Mouse (Mus musculus): ENCODE results near the gene Vtcn1. TPM values are rescaled to one million over a fixed set of nuclear protein-coding genes. Genes with fewer than 3 reads are reported as not detected.

Gene Vtcn1
- polyA plus RNA-seq, 1 experiment from 2014 or later = 0.37 TPM

DNA sequence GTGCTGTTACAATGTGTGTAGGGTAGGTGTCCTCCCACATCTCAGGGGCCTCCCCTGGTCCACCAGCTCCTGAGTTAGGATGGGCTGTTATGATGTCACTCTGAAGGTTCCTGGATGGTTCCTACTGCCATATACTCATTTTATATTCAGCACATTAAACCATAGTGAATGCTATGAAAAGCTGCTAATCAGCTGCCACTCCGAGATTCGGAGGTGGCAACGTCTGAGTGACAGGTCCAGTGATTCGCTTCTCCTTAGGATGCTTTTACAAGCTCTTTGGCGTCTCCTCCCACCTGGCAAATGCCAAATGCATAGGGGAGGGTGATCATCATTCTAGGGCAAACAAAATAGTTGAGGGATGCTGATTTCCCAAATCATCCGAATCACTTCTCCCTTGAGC lies 70.2 kb downstream of the Vtcn1 start:
- Histone ChIP-seq H3K4me1 (replicated peaks) (no peaks in the 10 kb centered on the region), H3K27me3 (no peaks in the 10 kb centered on the region), H3K27ac (no peak overlapping the region), H3K9me3 (replicated peaks) (no peaks in the 10 kb centered on the region), H3K4me2 (no peak overlapping the region), H3K4me3 (no peak overlapping the region), H3K9ac (no peak overlapping the region), H3K36me3 (no peaks in the 10 kb centered on the region)
- ATAC-seq (replicated peaks; ENCODE audit: insufficient number of reproducible peaks, insufficient read depth, low FRiP score, low read depth) = no peak
- 83% methylated on average over 6 of the region's 6 CpGs for WGBS

DNA sequence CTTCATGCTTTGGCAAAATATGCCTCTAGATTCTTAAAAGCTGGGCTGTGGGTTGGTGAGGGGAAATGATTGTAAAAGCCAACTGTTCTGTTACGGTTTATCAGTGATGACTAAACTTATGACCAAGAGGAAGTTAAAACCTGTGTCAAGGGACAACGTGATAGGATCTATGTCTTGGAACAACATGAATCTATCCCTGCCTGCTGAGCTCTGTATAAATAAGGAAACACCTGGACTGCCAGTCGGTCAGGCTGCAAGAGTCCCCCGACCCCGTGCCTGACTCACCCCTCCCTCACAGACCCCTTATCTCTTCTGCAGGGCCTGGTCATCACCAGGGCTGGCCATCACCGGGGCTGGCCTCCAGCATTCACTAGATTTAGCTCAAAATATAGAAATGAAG lies 80.9 kb downstream of the Vtcn1 start:
- no peak for ATAC-seq (replicated peaks; ENCODE audit: insufficient number of reproducible peaks, insufficient read depth, low FRiP score, low read depth)
- no peaks in the 10 kb centered on the region for H3K9me3 ChIP-seq (replicated peaks)

DNA sequence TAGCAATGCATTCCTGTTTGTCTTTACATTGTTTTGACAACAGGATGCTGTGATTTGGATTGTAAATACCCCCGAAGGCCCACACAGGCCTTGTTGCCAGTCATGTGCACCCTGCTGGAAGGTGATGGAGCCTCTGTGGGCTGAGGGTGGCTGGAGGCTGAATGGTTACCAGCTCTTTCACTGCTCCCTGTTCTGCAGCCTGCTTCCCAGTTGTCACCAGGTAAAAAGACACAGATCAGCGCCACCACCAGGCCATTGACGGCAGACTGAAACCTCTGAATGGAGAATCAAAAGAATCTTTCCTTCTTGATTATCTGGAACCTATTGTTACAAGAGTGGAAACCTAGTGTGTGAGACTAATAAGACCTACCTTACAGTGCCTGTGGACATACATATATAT lies 81.7 kb downstream of the Vtcn1 start:
- no peak for ATAC-seq (replicated peaks; ENCODE audit: insufficient number of reproducible peaks, insufficient read depth, low FRiP score, low read depth)
- H3K9me3 ChIP-seq (replicated peaks) = no peaks in the 10 kb centered on the region
- H3K4me3 ChIP-seq = no peak overlapping the region
- no peaks in the 10 kb centered on the region for H3K27me3 ChIP-seq
- no peak overlapping the region for H3K9ac ChIP-seq
- H3K4me1 ChIP-seq (replicated peaks) = peaks cover 8% of the 10 kb centered on the region; the same call in 1 of the 2 replicates
- no peaks in the 10 kb centered on the region for H3K36me3 ChIP-seq
- no peak overlapping the region for H3K27ac ChIP-seq
- H3K4me2 ChIP-seq = no peak overlapping the region
- WGBS = 35% methylated on average over 3 of the region's 3 CpGs

More for the DNA sequence above, 80.9 kb downstream of the Vtcn1 start:
- no peaks in the 10 kb centered on the region for H3K36me3 ChIP-seq
- H3K27me3 ChIP-seq = no peaks in the 10 kb centered on the region
- H3K4me3 ChIP-seq = no peak overlapping the region
- no peak overlapping the region for H3K27ac ChIP-seq
- 23% methylated on average over 6 of the region's 6 CpGs for WGBS
- H3K4me1 ChIP-seq (replicated peaks) = peaks cover 8% of the 10 kb centered on the region; the same call in 1 of the 2 replicates
- no peak overlapping the region for H3K9ac ChIP-seq
- H3K4me2 ChIP-seq = no peak overlapping the region

DNA sequence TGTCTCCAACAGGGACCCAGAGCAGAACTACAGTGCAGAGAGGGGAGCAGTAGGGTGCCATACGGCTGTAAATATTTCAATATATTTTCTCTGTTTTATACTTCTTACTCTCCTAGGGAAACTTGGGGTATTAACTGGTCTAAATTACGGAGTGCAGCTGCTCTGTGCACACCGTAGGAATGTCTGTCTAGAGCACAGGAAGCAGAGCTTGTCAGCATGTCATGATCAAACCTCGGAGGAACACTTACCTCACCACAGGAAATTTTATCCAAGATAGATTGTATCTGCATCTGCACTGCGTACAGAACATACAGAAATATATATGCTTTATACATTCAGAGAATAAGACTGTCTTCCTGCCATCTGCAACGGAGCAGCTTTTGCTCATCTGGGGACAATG lies 83.3 kb downstream of the Vtcn1 start:
- no peaks in the 10 kb centered on the region for H3K27me3 ChIP-seq
- H3K9ac ChIP-seq = no peak overlapping the region
- peaks cover 8% of the 10 kb centered on the region; the same call in 1 of the 2 replicates for H3K4me1 ChIP-seq (replicated peaks)
- H3K27ac ChIP-seq = no peak overlapping the region
- H3K4me2 ChIP-seq = no peak overlapping the region
- no peaks in the 10 kb centered on the region for H3K36me3 ChIP-seq
- WGBS = 25% methylated on average over 6 of the region's 6 CpGs
- no peak overlapping the region for H3K4me3 ChIP-seq
- H3K9me3 ChIP-seq (replicated peaks) = no peaks in the 10 kb centered on the region
- ATAC-seq (replicated peaks; ENCODE audit: insufficient number of reproducible peaks, insufficient read depth, low FRiP score, low read depth) = no peak

- 61% methylated on average over 5 of the region's 5 CpGs for WGBS
- Histone ChIP-seq H3K27ac (no peak overlapping the region), H3K4me3 (no peak overlapping the region), H3K27me3 (no peaks in the 10 kb centered on the region), H3K4me1 (replicated peaks) (peaks cover 8% of the 10 kb centered on the region; the same call in 1 of the 2 replicates), H3K4me2 (no peak overlapping the region), H3K36me3 (no peaks in the 10 kb centered on the region), H3K9me3 (replicated peaks) (no peaks in the 10 kb centered on the region), H3K9ac (no peak overlapping the region)
- ATAC-seq (replicated peaks; ENCODE audit: insufficient number of reproducible peaks, insufficient read depth, low FRiP score, low read depth) = no peak
Observed at GRCm38 (mm10) chr3:100910621-100911020, 85.4 kb downstream of the Vtcn1 start.

- Histone ChIP-seq H3K36me3 (no peaks in the 10 kb centered on the region), H3K27ac (no peak overlapping the region)
- 71% methylated on average over 9 of the region's 9 CpGs for WGBS
Observed at GRCm38 (mm10) chr3:100911026-100911425, 85.8 kb downstream of the Vtcn1 start.

DNA sequence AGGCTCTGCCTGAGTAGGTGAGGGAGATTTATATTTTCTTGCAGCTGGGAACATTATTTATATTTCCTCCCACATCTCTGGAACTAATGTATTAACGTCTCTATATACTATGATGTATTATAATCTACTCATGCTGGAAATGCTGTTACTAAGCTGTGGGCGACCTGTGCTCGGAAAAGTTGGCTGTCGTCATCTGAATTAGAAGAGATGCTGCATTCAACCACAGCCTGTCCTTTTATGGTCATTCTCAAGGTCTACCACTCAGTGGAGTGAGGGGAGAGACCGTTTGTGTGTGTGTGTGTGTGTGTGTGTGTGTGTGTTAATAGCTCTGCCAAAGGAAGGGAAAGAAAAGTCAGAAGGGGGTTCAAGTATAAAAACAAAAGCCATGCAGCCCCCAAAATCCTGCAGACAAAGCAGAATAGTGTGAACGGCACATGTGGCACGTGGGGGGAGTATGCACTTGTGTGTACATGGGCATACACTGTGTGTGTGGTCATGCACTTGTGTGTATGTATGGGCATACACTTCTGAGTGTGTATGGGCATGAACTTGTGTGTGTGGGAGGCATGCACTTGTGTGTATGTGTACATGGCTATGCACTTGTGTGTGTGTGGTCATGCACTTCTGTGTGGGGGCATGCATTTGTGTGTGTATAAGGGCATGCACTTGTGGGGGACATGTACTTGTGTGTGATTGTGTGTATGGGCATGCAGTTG lies 86.4 kb downstream of the Vtcn1 start:
- H3K4me1 ChIP-seq (replicated peaks) = peaks cover 6% of the 10 kb centered on the region; the same call in 1 of the 2 replicates
- H3K9me3 ChIP-seq (replicated peaks) = no peaks in the 10 kb centered on the region
- 47% methylated on average over 7 of the region's 7 CpGs for WGBS
- no peak overlapping the region for H3K9ac ChIP-seq
- ATAC-seq (replicated peaks; ENCODE audit: insufficient number of reproducible peaks, insufficient read depth, low FRiP score, low read depth) = no peak
- H3K4me2 ChIP-seq = no peak overlapping the region
- H3K4me3 ChIP-seq = no peak overlapping the region
- H3K27me3 ChIP-seq = no peaks in the 10 kb centered on the region
- H3K27ac ChIP-seq = no peak overlapping the region
- H3K36me3 ChIP-seq = no peaks in the 10 kb centered on the region

More at GRCm38 (mm10) chr3:100911026-100911425, 85.8 kb downstream of the Vtcn1 start:
- Histone ChIP-seq H3K9ac (no peak overlapping the region), H3K27me3 (no peaks in the 10 kb centered on the region), H3K4me2 (no peak overlapping the region), H3K4me1 (replicated peaks) (peaks cover 8% of the 10 kb centered on the region; the same call in 1 of the 2 replicates), H3K4me3 (no peak overlapping the region), H3K9me3 (replicated peaks) (no peaks in the 10 kb centered on the region)
- ATAC-seq (replicated peaks; ENCODE audit: insufficient number of reproducible peaks, insufficient read depth, low FRiP score, low read depth) = no peak

GRCm38 (mm10) chr3:100916844-100917243 lies 91.6 kb downstream of the Vtcn1 start:
- Histone ChIP-seq H3K27me3 (no peaks in the 10 kb centered on the region), H3K9ac (no peak overlapping the region), H3K4me3 (no peak overlapping the region), H3K27ac (no peak overlapping the region), H3K4me1 (replicated peaks) (peaks cover 7% of the 10 kb centered on the region), H3K9me3 (replicated peaks) (no peaks in the 10 kb centered on the region), H3K4me2 (no peak overlapping the region), H3K36me3 (no peaks in the 10 kb centered on the region)
- WGBS = 12% methylated on average over 7 of the region's 7 CpGs
- no peak for ATAC-seq (replicated peaks; ENCODE audit: insufficient number of reproducible peaks, insufficient read depth, low FRiP score, low read depth)

- H3K27ac ChIP-seq = no peak overlapping the region
- no peak for ATAC-seq (replicated peaks; ENCODE audit: insufficient number of reproducible peaks, insufficient read depth, low FRiP score, low read depth)
- WGBS = 72% methylated on average over 9 of the region's 9 CpGs
- H3K4me3 ChIP-seq = no peak overlapping the region
- H3K9ac ChIP-seq = no peak overlapping the region
- H3K4me1 ChIP-seq (replicated peaks) = peaks cover 20% of the 10 kb centered on the region
- no peaks in the 10 kb centered on the region for H3K9me3 ChIP-seq (replicated peaks)
- H3K4me2 ChIP-seq = no peak overlapping the region
- no peaks in the 10 kb centered on the region for H3K27me3 ChIP-seq
- H3K36me3 ChIP-seq = no peaks in the 10 kb centered on the region
Observed at GRCm38 (mm10) chr3:100920611-100921140, 95.4 kb downstream of the Vtcn1 start.

DNA sequence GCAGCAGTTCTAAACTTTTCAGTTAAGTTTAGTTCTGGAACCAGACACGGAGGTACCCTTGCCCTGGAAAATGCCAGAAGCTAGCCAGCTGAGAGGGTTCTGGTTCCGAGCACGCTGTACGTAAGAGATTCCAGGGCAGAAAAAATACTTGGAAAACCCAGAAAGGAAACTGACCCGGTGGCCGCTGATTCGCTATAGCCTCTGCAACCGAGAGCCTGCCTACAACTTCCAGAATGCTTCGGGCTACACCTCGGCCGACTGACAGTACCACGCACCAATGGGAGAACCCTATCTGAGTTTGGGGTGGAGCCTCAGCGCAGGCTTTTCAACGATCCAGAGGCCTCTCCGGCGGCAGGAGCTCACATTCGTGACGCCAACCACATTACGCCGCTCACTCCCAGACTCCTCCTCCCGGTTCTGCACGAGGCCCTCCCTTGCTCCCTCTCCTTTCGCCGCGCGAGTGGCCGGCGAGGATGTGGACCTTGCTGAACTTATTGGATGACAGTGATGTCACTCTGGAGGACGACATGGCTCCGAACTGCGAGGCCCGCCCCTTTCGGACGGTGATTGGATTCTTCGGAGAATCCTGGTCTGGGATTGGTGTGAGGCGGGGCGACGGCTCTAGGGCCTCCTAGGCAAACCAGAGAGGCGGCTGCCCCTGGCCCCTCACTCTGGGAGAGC lies 96.7 kb downstream of the Vtcn1 start, which contains the start of gene Trim45:
Gene Trim45 (plus strand): TSS at position 378 of the 681 bp plus-strand sequence.
- Histone ChIP-seq H3K4me3 (peak within 1 kb of the TSS; percentile 61), H3K9ac (peak within 1 kb of the TSS; percentile 66), H3K27ac (peak within 1 kb of the TSS; percentile 78), H3K36me3 (no peaks in the 10 kb centered on the region), H3K27me3 (no peaks in the 10 kb centered on the region), H3K4me2 (peak within 1 kb of the TSS; percentile 71), H3K9me3 (replicated peaks) (no peaks in the 10 kb centered on the region), H3K4me1 (replicated peaks) (peaks cover 19% of the 10 kb centered on the region)
- peak; percentile 98 for ATAC-seq (replicated peaks; ENCODE audit: insufficient number of reproducible peaks, insufficient read depth, low FRiP score, low read depth)
- under 1% methylated on average over 39 of the region's 39 CpGs for WGBS

GRCm38 (mm10) chr3:100922506-100923375 lies 97.5 kb downstream of the Vtcn1 start:
- Histone ChIP-seq H3K4me2 (peak overlapping the region; percentile 69), H3K27ac (peak overlapping the region; percentile 66), H3K36me3 (no peaks in the 10 kb centered on the region), H3K27me3 (no peaks in the 10 kb centered on the region), H3K4me1 (replicated peaks) (peaks cover 18% of the 10 kb centered on the region), H3K4me3 (peak overlapping the region; percentile 61), H3K9me3 (replicated peaks) (no peaks in the 10 kb centered on the region), H3K9ac (peak overlapping the region; percentile 66)
- ATAC-seq (replicated peaks; ENCODE audit: insufficient number of reproducible peaks, insufficient read depth, low FRiP score, low read depth) = peak; percentile 38
- WGBS = 31% methylated on average over 28 of the region's 28 CpGs

Data from heart, embryonic 15.5 days (tissue).